Mouse (Mus musculus) mature B cell (primary cell): ENCODE measurements around the gene Gm43517.

Experiments
- in situ Hi-C: fragments of 300-500 bp; cut with MboI; formaldehyde crosslinking; loops from 2 replicates; pipeline ENCODE4 v1.14.3; 2019

The Gm43517 gene

GRCm38 (mm10) chr12:49386081-49386805, 1.3 kb downstream of the Gm43517 start:
- in situ Hi-C loops, result no loop called here

- in situ Hi-C loops, result no loop called here
These were observed 3.1 kb downstream of the Gm43517 start for GRCm38 (mm10) chr12:49387856-49388598.

GRCm38 (mm10) chr12:49389666-49390065, 4.7 kb downstream of the Gm43517 start:
- in situ Hi-C loops, result no loop called here

- in situ Hi-C loops, result no loop called here
These were observed 5.3 kb downstream of the Gm43517 start for GRCm38 (mm10) chr12:49390257-49390656.

GRCm38 (mm10) chr12:49390926-49391304, 5.9 kb downstream of the Gm43517 start:
- in situ Hi-C loops, result no loop called here

- in situ Hi-C loops, result no loop called here
These were observed 6.5 kb downstream of the Gm43517 start for GRCm38 (mm10) chr12:49391305-49392040.

GRCm38 (mm10) chr12:49392041-49392390, 7.0 kb downstream of the Gm43517 start:
- in situ Hi-C loops, result no loop called here

GRCm38 (mm10) chr12:49392876-49393275, 7.9 kb downstream of the Gm43517 start:
- in situ Hi-C loops, result no loop called here

GRCm38 (mm10) chr12:49393639-49394038, 8.7 kb downstream of the Gm43517 start:
- in situ Hi-C loops, result no loop called here

- in situ Hi-C loops, result no loop called here
These were observed 9.2 kb downstream of the Gm43517 start for GRCm38 (mm10) chr12:49394181-49394580.

- in situ Hi-C loops, result no loop called here
These were observed 9.9 kb downstream of the Gm43517 start for GRCm38 (mm10) chr12:49394836-49395235.

GRCm38 (mm10) chr12:49395969-49396368, 11.0 kb downstream of the Gm43517 start:
- in situ Hi-C loops, result no loop called here

GRCm38 (mm10) chr12:49396776-49397175, 11.8 kb downstream of the Gm43517 start:
- in situ Hi-C loops, result no loop called here

GRCm38 (mm10) chr12:49397443-49398162, 12.6 kb downstream of the Gm43517 start:
- in situ Hi-C loops, result no loop called here

GRCm38 (mm10) chr12:49398163-49398540, 13.2 kb downstream of the Gm43517 start:
- in situ Hi-C loops, result no loop called here

GRCm38 (mm10) chr12:49398636-49399035, 13.7 kb downstream of the Gm43517 start:
- in situ Hi-C loops, result no loop called here

GRCm38 (mm10) chr12:49399611-49400010, 14.6 kb downstream of the Gm43517 start:
- in situ Hi-C loops, result no loop called here

GRCm38 (mm10) chr12:49400036-49400852, 15.3 kb downstream of the Gm43517 start:
- in situ Hi-C loops, result no loop called here

- in situ Hi-C loops, result no loop called here
These were observed 15.8 kb downstream of the Gm43517 start for GRCm38 (mm10) chr12:49400853-49401118.

GRCm38 (mm10) chr12:49401119-49401795, 16.3 kb downstream of the Gm43517 start:
- in situ Hi-C loops, result no loop called here

- in situ Hi-C loops, result no loop called here
These were observed 16.8 kb downstream of the Gm43517 start for GRCm38 (mm10) chr12:49401796-49402130.
